Mouse (Mus musculus) cerebellum, adult 18-20 months (tissue): ENCODE results near the gene Cradd.
A peak's percentile ranks its signal among the peaks of the same experiment; 100 is the strongest.

Experiments used
- DNase-seq, 2 experiments: peaks; one replicate each; pipeline ENCODE4 v3.0.0; 2021

Cradd gene

DNA sequence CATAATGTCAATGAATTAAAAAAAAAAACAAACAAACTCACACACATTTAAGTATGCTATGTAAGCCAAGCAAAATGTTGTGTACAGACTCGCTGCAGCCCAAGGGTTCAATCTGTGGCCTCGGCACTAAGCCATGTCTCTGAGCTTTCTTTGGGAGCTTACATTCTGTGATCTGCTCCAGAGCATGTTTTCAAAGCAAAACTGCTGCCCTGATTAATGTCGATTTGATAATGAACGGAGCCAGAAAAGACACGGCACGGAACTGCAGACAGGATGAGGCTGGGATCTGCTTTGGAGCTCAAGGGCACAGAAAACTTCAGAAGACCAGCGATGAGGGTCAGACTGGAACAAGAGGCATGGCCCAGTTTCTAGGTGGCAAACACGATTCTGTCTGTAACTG is 126.6 kb downstream of the Cradd start:
- no peak for DNase-seq

DNA sequence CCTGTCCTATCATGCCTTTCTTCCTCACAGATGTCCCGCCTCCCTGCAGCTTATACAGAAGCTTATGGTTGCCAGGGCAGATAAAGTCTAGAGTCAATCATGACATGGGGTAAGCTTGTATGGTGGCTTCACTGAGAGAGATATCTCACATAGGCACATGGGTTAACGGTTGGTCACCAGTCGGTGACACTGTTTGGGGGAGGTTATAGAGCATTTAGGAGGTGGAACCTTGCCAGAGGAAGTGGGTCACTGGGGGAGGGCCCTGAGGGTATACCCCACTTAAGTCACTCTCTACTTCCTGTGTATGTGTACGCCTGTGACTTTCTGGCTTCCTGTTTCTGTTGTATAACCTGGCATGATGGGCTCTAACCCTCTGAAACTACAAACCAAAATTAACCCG is 128.2 kb downstream of the Cradd start:
- DNase-seq = no peak

DNA sequence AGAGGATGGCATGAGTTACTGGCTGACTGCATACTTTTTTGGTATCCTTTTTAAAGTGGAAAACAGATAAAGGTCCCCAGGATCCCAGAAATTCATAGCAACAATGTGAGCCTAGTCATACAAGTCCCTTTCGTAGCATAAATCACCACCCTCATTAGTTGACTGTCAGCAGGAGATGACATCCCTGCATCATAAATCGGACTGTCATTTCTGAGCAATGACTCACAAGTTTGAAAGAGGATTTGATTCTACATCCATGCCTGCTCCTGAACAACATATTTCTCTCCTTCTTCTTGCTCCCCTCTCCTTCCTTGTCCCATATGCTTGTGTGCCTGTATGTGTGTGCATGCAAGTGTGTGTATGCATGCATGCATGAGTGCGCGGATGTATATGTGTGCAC is 129.2 kb downstream of the Cradd start:
- DNase-seq = no peak

DNA sequence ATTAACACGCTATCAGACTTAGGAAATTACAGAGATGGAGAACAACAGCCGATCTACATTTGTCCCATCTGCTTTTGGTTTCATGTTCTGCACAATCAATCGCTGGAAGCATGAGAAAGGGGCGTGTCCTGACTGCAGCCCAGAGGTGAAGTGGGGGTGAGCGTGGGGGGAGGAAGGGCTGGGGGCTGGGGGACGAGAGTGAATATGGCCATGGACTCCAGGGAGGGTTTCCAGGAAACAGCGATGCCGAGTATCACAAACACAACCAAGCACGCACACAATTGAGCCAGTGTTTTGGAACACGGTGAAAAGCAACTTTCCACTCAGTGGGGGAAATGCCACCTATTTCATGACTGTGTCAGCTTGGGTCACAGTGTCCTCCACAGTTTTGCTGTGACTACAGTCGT is 130.1 kb downstream of the Cradd start:
- no peak for DNase-seq

DNA sequence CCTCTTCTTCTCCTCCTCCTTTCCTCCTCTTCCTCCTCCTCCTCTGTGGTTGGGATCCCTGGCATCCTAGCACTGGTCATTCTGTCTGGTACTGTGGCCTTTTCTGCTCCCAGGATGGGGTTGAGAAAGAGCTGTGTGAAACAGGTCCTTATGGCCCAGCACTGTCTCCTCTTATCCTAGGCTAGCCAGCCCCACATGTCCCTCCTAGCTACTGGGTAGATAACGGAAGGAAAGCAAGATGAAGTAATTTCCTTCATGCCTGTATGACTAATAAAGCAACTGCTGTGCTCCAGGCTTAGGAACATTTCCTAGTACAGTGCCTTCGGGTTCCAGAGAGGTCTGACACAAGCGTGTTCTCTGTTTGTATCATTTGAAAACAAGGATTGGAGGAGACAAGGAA is 132.1 kb downstream of the Cradd start:
- DNase-seq = no peak

DNA sequence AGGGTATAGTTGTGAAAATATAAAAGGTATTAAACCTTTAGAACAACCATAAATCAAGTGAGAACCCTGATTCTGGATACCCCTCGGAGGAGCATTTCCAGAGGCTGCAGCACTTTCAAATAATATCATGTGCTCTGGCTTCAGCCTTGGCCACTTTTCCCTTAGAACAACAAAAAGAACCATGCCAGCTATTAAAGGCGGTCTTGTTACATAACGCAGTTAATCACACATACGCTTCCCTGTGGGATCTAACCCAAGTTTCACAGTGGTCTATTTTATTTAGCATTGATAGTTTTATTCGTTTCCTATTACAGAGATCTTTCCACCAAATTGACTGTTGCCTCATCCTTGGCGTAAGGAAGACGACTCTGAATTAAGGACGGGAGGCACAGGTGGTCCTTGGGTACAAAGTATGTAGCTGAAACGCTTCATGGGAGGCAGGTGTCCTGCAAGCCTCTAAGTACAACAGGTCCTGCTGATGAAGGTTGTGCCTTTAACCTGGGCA is 132.7 kb downstream of the Cradd start:
- no peak for DNase-seq

DNA sequence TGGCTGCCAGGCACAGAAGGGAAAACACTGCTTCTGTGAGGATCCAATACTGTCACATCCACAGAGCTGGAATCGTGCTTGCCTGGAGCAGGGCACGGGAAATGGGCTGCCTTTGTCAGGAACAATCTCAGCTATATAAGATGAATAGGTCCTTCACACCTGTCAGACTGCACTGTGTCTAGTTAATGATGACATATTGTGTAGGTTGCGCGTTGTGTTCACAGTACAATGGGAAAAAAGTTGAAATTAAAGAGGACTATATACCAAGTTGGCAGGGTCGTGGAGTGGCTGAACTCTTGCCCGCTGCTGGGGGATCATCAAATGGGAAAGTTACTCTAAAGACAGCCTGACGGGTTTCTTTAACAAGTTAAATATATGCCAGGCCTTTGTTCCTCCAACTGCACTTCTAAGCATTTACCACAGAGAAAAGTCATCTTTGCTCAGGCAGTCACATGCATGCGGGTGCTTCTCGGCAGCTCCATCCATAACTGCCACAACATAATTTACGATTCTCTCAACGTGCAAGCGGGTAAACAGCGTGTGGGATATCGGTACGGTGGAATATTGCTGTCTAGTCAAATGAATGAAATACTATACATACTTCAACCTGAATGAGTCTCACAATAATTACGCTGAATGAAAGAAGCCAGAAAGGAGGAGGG is 134.3 kb downstream of the Cradd start:
- no peak for DNase-seq

DNA sequence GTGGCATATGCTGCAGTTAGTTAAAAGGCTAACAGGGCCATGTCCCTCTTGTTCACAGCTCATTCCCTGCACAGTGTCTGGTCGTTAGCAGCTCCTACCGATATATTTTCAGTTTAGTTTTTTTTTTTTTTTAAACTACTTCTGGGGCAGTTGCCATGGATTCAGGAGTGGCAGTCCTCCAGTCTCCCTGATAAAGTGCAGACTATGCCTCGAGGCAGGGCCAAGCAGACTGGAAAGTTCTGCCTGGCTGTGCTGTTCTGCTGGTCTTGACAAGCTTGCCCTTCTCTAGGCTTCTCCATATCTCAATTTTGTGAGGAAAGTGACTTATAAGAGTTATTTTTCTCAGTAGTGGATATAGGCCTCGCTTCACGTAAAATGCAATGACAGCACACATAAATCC is 139.7 kb downstream of the Cradd start:
- DNase-seq = no peak

DNA sequence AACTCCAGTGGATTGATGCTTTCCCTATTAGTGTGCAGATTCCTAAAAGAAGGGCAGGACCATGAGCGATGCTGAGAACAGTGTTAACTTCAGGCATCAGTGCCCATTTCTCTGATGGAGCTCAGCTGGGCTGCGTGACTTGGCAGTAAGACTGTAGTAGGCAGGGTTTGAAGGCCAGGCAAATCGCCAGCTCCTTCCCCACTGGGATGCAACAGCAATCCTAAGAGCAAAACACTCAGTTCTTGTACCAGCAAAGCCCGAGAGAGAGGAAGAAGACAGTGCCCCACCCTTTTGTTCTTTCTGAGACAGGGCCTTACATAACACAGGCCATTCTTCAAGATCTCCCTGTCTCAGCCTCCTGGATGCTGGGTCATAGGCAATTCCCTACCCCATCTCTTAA is 140.9 kb downstream of the Cradd start:
- DNase-seq = peak; percentile 59 to 66

DNA sequence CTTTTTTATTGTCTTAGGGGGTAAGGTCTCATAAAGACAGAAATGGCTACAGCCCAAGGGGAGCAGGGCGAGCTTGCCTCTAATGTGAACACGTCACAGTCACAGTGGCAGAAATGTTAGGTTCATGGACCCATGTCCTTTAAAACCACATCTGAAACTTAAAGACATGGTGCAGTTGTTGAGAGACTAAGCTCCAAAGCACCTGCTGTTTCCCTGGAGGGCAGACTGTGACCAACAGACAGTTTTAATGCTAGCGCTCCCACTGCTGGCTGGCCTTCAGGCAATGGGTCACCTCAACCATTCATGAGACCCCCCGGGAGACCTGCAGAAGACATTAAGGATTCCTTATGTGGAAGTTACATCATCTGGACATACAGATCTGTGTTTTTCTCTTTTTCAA is 141.5 kb downstream of the Cradd start:
- DNase-seq = no peak

DNA sequence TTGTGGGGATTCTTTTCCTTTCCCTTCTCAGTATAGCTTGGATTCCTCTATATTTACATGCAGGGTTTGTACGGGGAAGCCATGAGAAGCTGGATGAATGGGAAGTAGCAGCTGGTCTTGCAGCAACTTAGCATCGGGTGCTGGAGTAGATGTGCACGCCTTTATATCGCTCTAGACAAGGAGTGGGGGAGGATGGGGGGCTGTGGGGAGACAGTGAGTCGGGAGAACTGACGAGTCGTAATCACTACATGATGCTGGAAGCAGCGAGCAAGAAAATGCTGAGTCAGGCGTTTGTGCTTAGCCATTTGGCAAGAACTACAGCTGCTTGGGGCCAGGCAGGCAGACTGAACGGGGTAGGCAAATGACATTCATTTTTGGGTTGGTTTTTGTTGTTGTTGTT is 142.4 kb downstream of the Cradd start:
- peak in 1 of 2 experiments; percentile 11 for DNase-seq

DNA sequence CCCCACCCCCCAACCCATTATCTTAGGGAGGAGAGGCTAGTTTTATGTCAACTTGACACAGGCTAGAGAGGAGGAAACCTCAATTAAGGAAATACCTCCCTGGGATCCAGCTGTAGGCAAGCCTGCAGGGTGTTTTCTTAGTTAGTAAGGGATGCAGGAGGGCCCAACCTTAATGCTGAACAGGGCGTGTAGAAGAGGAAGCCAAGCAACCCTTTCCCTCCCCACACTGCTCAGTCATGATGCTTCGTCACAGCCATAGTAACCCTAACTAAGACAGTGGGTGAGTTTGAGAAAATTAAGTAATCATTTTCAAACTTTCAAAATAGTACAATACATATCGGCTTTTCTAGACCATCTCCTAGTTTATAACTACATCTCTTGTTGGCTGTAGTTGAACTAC is 143.0 kb downstream of the Cradd start:
- DNase-seq = no peak

DNA sequence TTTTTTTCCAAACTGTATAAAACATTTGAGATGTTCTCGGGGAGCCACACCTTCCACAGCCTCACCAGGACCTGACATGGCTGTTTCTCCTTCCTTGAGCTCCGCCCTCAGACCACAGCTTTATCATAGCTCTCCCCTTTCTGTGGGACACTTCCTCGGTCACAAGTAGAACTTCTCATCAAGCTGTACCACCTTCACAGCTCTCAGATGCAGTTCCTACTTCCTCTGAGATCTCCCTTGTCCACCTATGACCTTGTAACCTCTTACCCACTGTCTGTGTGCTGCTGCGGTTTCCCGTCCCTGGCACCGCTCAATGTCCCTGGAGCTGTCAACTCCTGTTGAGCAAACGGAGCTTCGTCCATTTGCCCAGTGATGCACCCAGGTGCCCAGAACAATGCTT is 143.8 kb downstream of the Cradd start:
- DNase-seq = no peak

DNA sequence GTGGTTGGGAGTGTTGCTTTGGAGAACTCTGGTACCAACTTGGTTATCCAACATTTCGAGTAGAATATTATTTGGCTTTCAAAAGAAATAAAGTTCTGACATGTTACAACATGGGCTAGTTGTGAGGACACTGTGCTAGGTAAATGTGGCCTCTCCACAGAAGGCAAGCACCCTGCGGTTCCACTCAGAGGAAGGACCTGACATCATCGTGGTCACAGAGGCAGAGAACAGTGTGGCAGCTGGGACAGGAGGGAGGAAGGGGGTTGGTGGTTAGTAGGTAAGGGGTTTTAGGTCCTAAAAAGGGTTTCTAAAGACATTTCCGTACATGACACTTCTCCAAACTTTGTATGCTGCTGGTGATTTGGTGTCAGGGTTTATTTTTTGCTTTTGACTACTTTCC is 145.1 kb downstream of the Cradd start:
- no peak for DNase-seq

DNA sequence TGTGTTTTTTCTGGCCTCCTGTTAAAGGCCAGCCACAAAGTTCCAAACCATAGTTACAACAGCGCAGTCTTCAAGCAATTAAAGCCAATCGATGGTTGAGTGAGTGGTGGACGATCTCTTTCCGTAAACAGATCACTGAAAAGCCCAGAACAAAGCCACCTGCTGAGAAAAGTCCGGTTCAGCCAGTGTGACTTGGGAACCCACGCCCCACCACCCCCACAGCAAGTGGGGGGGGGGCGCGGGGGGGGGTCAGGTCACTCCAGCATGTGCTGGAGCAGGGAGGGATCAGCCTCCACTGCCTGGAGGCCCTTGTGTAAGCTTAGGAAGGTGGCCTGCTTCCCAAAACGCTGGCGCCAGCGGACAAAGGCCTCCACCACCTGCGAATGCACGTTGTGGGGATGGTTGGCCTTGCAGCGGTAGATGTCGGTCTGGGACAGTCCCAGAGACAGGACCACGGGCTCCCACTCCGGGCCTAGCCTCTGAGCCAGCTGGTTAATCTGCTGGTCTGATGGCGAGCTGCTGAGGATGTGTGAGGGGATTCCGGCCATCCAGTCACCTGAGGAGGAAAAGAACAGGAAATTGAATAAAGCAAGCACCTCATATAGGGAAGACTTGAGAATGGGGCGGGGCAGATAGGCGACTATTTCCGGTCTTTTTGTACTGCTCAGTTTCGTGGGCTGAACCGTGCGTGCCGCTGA is 148.4 kb downstream of the Cradd start:
- no peak for DNase-seq

DNA sequence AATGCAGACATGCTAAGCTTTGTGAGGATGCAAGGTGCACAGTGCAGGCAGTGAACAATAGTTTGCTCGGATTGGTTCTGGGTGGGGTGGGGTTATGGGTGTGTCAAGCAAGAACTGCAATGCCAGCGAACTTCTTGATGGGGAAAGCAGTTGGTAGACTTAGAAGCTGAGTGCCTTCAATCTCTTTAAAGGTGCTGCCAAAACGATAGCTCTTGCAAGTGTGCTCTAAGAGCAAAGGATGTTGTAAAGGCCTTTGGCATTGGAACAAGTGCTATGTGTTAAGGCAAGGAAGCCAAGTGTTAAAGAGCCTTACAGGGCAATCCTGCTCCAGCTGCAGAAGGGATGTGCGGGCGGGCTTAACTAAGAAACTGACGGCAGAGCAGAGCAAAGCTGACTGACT is 149.7 kb downstream of the Cradd start:
- DNase-seq = no peak

DNA sequence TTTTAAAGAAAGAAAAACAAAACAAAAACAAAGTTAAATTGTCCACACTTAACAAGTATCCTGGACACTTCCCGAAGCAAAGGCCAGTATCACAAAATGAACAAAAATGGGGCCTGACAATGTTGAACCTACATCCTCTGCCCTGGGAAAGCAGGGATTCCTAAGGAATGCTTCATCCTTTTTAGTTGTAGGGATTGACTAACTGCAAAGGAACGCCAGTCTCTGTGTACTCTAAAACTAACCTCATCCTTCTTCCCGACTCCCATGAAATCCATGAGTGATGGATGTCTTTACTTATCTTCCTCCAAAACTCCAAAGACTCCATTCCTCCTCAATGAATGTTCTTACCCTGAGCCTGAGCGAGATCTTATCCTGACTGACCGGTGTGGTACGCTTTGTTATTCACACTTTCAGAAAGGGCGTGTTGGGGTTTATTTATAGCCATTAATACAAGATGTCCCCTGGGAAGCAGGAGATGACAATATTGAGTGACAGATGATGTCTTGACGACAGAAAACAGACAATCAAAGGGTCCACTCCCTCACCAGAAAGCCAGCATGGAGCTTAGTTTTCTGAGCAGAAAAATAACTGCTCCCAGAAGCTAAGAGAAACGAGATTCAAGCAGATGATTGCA is 153.1 kb downstream of the Cradd start:
- no peak for DNase-seq

DNA sequence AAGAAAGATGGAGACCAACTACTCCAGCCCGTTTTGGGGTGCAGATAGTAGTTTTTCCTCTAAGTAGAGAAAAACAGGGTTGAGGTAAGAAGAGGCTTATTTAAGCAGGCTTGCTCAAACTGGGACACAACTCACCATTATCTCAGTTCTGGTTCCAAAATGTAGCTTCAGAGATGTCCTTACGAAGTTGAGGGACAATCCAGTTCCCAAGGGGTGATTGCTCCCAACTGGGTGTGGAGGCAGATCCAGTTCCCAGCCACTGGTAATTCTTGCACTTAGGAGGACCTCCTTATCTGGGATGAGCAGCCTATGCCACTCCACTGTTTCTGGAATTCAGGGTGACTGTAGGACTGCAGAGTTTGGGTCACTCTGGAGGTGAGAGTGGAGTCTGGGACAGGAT is 159.0 kb downstream of the Cradd start:
- DNase-seq = no peak

DNA sequence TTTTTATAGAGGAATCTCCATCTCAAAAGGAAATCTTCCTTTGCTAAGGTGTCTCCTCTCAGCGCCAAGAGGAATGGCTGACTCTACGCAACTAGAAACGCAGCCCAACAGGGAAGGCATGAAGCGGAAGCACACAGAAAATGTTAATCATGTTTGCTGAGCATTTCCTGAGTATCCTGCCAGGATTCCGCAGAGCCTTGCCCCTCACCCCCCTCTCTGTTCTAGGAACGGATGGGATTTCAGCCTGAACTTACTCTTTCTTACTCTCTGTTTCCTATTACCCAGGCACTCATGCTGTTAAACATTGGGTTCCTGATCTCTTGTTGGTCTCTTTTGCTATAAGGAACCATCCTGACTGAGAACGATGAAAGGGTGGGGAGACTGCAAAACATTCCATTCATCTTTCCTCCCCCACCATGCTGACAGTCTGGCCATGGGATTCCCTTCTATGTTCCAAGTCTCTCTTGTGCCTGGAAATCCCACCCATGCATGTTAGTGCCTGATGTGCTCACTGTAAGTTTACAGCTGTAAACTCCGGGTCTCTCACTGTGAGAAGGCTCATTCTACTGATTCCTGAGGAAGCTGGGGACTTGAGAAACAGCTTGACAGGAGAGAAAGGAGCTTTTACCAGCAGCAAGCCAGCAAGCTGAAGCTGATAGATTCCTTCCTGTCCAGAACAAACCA is 161.1 kb downstream of the Cradd start:
- no peak for DNase-seq

DNA sequence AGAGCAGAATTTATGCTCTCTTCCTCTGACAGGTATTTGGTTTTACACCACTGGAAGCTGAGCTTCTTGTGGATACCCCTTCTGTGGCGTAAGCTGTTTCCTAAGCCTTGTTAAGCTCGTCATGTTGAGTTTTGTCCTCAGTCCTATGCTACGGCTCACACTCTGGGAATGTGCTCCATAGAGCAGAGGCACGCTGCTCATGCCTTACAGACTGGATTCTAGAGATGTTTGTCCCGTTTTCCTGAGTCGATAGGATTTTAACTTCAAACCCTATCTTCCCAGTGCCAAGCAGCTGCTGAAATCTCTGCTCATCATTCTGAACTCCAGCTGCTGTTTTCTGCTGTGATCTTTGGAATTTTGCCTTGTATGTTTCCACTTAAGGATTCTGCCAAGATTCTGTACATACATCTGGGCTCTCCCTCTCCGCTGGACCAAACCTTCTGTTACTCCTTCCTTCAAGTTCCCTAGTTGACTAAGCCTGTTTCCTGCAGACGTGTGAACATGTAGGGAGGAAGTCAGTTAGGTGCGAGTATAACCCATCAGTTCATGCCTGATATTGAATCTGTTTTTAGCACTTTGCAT is 164.2 kb downstream of the Cradd start:
- DNase-seq = no peak

DNA sequence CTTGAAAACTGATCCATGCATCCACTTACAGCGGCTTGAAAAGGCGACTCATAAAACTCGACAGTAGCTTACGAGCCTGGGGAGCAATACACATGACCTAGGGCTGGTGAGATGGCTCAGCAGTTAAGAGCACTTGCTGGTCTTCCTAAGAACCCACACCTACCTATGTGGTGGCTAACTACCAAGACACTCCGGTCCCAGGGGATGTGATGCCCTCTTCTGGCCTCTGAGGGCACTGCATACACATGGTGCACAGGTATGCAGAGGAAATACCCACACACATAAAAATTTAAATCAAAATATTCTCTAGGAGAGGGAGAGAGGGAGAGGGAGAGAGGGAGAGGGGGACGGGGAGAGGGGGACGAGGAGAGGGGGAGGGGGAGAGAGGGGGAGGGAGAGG is 167.5 kb downstream of the Cradd start:
- no peak for DNase-seq

DNA sequence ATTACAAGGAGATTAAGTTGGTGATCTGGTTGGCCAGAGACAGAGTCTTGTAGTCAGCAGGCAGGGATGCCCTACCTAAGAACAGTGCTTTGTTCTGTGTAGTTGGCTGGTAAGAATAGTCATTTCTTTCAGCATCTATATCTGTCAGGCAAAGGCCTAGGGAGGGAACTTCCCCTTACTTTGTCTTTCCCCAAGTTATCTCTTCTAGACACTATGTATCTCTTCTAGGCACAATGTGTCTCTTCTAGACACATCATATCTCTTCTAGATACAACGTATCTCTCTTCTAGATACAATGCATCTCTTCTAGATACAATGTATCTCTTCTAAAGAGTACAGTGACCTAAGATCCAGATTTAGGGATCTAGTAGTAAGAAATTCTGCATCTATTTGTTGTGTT is 169.3 kb downstream of the Cradd start:
- no peak for DNase-seq

DNA sequence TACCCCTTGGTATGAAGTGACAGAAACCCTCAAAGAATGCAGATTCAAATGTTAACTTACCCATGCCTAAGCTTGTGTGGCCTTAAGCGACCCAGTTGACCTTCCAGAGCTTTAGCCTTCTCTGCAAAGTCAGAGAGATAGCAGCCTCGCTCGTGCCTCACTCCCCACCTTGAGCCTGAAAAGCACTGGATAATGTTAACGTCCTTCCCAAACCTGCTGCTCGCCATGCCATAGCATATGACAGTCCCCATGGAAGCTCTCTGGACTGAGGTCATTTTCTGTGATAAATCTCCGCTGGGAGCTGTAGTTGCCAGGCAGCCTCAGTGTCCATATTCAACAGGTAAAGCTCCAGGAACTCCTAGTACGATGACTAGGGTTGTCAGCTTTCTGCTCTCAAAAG is 170.7 kb downstream of the Cradd start:
- DNase-seq = no peak
